Mouse (Mus musculus) ovary, adult 18-20 months (tissue): ENCODE data around the gene Spef1.

Experiments used
- DNase-seq: peaks from one replicate; pipeline ENCODE4 v3.0.0; 2022; ENCODE audit warnings: low spot score, mixed read lengths

Spef1 gene

GRCm38 (mm10) chr2:131172322-131172721 lies 14.8 kb downstream of the Spef1 start:
- no peak for DNase-seq

- DNase-seq: peak; percentile 66
Observed at GRCm38 (mm10) chr2:131171401-131172104, 15.5 kb downstream of the Spef1 start.

- no peak for DNase-seq
Observed at GRCm38 (mm10) chr2:131170936-131171335, 16.1 kb downstream of the Spef1 start.

GRCm38 (mm10) chr2:131168914-131169313 lies 18.2 kb downstream of the Spef1 start:
- no peak for DNase-seq

DNA sequence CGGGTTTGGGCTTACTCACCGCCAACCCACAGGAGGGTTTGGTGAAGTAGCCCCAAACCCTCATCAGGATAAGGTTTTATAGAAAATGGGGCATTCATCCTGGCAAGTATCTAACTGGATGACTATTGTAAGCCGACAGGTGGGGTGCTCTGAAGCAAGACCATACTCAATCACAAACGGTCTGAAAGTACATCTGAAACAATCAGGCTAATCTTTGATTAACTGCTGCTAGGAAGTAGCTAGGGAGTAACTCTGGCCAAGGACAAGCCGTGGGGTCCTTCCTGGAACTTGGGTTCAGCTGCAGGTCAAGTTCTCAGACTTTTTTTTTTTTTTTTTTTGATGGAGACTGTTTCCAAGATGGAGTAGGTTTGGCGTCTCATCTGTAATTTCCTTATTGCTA lies 19.1 kb downstream of the Spef1 start:
- DNase-seq: no peak

GRCm38 (mm10) chr2:131166172-131166571 lies 20.9 kb downstream of the Spef1 start:
- DNase-seq: no peak

DNA sequence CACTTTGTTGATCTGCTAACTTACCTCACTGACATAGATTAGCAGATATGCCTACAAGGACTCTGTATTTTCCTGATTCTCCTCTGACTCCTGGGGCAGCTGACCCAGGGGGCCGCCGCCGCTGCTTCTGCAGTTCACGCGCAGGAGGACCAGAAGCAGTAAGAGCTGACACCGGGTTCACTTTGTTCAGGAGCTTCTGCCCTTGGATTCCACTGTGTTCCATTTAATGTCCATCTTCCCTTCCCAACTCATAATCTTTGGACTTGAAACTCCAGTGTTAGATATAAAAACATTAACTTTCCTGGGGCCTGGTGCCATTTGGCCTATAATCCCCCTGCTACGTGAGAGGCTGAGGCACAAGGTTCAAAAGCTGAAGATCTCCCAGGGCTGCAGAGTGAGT lies 23.2 kb downstream of the Spef1 start:
- no peak for DNase-seq

- no peak for DNase-seq
Observed at GRCm38 (mm10) chr2:131160671-131161111, 26.4 kb downstream of the Spef1 start.

GRCm38 (mm10) chr2:131159938-131160581 lies 27.0 kb downstream of the Spef1 start, which contains the start of gene 1700037H04Rik:
Gene 1700037H04Rik, minus strand, starts transcription at chr2:131160081.
- DNase-seq: peak; percentile 95

- DNase-seq: peak; percentile 41
Observed at GRCm38 (mm10) chr2:131159491-131159910, 27.6 kb downstream of the Spef1 start.

GRCm38 (mm10) chr2:131156987-131157386 lies 30.1 kb downstream of the Spef1 start:
- no peak for DNase-seq

DNA sequence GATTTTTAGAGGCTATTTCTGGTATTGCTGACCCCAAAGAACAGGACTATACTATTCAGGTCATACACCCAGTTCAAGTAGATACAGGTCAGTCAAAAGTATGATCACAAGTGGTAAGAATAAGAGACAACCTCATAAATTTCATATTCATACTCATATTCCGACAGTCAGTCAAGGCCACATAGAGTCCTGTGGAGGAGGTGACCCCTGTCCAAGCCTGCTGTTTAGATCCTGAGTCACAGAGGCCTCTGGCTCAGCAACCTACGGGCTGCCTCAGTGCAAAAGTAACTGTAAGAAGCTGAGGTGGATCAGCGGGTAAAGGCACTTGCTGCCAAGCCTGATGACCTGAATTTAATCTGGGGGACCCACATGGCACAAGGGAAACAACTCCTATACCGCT lies 33.0 kb downstream of the Spef1 start:
- no peak for DNase-seq

DNA sequence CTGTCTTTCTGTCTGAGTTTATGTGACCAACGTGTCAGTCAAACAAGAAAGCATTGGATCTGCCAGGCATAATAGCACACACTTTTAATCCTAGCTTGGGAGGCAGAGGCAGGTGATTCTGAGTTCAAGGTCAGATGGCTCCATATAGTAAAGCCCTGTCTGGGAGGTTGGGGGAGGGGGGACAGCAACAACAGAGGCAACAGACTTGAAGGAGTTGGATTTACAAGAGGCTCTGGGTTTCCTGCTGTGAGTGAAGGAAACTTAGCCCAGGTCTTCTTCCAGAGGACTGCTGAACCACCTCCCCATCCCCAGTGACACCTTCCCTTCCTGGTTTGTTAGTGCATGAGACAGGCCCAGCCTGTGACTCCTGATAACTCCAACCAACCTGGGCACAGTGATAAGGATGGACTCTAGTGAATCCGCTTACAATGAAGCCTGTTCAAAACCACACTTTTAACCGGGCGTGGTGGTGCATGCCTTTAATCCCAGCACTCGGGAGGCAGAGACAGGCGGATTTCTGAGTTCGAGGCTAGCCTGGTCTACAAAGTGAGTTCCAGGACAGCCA lies 34.8 kb downstream of the Spef1 start:
- DNase-seq: no peak

GRCm38 (mm10) chr2:131149254-131149578 lies 37.9 kb downstream of the Spef1 start:
- DNase-seq: no peak

DNA sequence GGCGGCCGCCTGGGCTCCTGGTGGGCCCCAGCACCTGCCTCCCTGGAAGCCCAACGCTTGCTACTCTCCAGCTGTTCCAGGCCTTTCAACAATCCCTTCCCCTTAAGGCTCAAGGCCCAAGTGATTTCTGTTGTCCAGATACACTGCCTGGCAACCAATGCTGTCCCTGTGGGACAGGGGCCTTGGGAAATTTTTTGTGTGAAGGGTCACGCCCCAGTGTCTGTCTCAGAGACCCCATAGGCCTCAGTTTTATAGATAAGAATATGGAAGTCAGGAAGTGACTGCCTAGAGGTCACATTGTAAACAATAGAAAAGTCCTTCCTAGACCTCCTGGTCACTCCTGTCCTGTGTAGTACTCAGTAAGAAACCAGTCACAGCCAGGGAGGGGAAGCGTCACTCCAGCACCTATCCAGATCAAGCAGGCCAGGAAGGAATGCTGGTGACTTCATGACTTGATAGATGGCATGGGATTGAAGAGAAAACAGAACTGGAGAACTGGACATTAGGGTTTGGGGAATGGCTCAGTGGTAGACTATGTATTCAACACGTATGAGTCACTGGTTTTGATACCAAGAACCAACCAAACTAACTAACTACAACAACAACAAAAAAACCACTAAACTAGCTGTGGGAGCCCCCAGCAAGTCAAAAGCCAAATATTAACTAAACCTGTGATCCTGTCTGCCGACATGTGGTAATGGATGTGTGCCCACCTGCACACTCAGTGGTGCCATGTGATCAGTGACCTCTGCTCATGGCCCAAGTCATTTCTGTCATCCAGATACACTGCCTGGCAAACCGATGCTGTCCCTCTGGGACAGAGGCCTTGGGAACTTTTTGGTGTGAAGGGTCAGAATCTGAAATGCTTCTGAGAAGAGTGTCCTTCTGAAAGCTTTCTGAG lies 38.5 kb downstream of the Spef1 start:
- no peak for DNase-seq

DNA sequence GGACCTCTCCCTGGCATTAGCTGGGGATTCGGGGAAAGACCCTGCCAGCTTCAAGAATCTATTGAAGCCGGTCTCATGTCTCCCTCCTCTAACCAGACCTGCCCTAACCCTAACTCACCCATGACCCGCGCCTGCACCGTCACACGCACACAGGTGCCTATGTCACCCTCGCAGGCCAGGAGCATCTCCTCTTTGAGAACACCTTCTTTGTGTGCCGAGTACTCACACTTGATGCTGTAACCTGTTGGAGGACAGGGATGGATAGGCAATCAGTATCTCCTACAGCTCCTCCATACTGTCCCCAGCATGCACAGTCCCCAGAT lies 40.1 kb downstream of the Spef1 start:
- no peak for DNase-seq

DNA sequence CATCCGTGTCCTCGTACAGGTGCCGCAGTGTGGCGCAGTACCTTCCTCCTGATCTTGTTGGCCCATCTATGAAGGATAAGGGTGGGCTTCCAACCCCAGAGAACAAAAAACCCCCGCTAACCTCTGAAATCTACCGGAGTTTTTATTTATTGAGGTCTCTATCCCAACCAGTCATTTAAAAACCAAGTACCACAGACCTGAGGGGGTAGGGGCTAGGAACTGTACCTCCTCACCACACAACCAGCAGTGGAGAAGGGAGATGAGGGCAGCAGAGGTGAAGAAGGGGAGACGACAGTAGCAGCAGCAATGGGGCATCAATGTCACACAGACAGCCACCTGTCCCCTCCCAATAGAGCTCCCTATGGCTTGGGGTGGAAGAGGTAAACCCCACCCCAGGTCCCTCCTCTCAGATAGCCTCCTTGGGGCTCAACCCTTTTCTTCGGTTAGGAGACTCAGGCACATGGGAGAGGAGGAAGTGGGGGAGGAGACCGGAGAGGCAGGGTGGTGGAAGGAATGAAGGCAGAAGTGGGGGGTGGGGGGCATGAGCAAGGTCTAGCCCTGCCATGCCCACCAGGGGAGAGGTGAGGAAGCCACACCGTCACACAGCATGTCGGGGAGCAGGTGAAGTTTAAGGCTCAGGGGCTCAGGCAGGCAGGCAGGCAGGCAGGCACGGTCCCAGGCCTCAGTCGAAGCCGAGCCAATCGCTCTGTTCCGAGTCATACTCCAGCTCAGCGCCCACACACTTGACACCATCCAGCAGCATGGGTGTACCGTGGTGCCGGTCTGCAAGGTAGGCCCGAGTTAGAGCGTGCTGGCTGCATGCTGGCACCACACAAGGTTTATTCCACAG lies 40.7 kb downstream of the Spef1 start:
- DNase-seq: no peak

DNA sequence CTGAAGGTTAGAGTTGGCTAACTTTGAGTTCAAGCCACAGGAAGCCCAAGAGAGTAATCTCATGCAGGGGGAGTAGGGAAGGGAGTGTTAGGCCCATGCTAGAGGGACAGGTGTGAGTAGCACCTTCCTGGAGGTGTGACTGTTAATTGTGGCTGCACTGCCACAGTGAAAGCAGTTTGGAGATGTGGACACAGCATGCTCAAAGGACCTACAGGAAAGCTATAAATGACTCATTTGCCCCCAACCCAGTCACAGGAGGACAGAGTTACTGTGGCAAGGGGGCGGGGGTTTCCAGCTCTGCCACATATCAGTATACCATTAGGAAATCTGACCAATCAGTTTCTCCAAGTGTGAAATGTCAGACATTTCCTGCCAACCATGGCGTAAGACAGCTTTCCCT lies 41.5 kb downstream of the Spef1 start:
- DNase-seq: no peak

- no peak for DNase-seq
Observed at GRCm38 (mm10) chr2:131145121-131145520, 42.0 kb downstream of the Spef1 start.

GRCm38 (mm10) chr2:131143007-131143780 lies 43.9 kb downstream of the Spef1 start:
- DNase-seq: no peak

DNA sequence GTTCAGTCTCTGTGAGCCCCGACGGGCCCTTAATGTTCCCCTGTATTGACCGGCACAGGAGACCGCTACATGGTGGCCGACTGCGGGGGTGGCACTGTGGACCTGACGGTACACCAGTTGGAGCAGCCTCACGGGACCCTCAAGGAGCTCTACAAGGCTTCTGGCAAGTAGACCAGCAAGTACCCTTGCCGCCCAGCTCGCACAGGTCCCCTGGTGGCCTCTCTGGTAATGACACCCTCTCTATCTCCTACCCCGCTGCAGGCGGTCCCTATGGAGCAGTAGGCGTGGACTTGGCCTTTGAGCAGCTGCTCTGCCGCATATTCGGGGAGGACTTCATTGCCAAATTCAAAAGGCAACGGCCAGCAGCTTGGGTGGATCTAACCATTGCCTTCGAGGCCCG lies 44.5 kb downstream of the Spef1 start:
- peak; percentile 60 for DNase-seq
